Comparison of ENCODE assay signal across 10 mouse cellular contexts in the genomic region with DNA sequence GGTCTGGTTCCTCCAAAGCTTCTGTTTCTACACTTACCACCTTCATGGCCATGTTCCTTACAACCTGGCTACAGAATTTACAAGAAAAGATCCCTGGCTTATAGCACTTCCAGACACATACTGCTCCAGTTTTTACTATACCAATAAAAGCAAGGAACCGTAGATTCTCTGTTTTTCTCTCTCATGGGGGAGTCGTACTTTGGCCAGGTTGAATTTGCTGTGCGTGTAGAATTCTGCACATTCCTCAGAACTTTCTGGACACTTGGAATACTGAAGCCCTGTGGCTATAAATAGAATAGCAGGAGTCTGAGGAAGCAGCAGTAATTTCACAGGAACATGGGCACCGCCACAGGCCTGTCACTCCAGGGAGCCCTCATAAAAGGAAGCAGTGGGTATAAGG.
DNase-seq lines count a peak whose midpoint lies in the region; ATAC-seq and TF ChIP-seq lines count a peak whose summit lies in the region.
"Had no signal": no experiment of that assay in that cellular context is flagged by ENCODE, and none has a peak within 500 bp of the region (broad histone marks: within the 10 kb centered on the region; RNA-seq: fewer than 3 reads in every experiment).

No protein-coding gene starts in this region.

- no peaks in the 10 kb centered on the region for H3K27me3 ChIP-seq in hindbrain, postnatal 0 days (ENCODE audit: insufficient read depth, low read length)
- H3K27me3 ChIP-seq in hindbrain, embryonic 12.5 days: no peaks in the 10 kb centered on the region
- H3K27me3 ChIP-seq in kidney, adult 2 months (replicated peaks; ENCODE audit: control insufficient read depth, insufficient read depth, low read length): no peaks in the 10 kb centered on the region; the same call in 1 of the 2 replicates

- H3K27ac ChIP-seq in hindbrain, postnatal 0 days: no peak overlapping the region
- no peak overlapping the region for H3K27ac ChIP-seq in hindbrain, embryonic 12.5 days
- peak overlapping the region; percentile 61; the same call in 1 of the 2 replicates for H3K27ac ChIP-seq in embryonic fibroblast, embryonic 13.5 days (ENCODE audit: insufficient read depth, low read length)
- peak overlapping the region; percentile 48 for H3K27ac ChIP-seq in kidney, adult 2 months (ENCODE audit: insufficient read depth, low read depth, low read length)

- H3K4me1 ChIP-seq in hindbrain, postnatal 0 days (ENCODE audit: insufficient read depth, low read length): no peaks in the 10 kb centered on the region
- H3K4me1 ChIP-seq in hindbrain, embryonic 12.5 days: no peaks in the 10 kb centered on the region
- H3K4me1 ChIP-seq in embryonic fibroblast, embryonic 13.5 days (ENCODE audit: control insufficient read depth, insufficient read depth, low read length): peaks cover 4% of the 10 kb centered on the region; the same call in 1 of the 2 replicates
- H3K4me1 ChIP-seq in kidney, adult 2 months (ENCODE audit: control insufficient read depth, insufficient read depth, low read length): peaks cover 10% of the 10 kb centered on the region; the same call in 1 of the 2 replicates

- TF ChIP-seq CTCF in hindbrain, postnatal 0 days (IDR thresholded peaks at IDR 0.05; ENCODE audit: low read depth): no peak
- no peak for TF ChIP-seq CTCF in embryonic fibroblast, embryonic 13.5 days (IDR thresholded peaks at IDR 0.05; ENCODE audit: borderline replicate concordance, insufficient read depth, low read length)
- TF ChIP-seq CTCF in kidney, adult 2 months (conservative IDR thresholded peaks at IDR 0.05; ENCODE audit: insufficient read depth, insufficient read length, low read depth, low read length): no peak

- H3K9ac ChIP-seq in hindbrain, postnatal 0 days (replicated peaks; ENCODE audit: low read length): no peak overlapping the region
- H3K9ac ChIP-seq in hindbrain, embryonic 12.5 days: no peak overlapping the region

- H3K4me2 ChIP-seq in hindbrain, postnatal 0 days (ENCODE audit: low read depth, low read length): no peak overlapping the region
- H3K4me2 ChIP-seq in hindbrain, embryonic 12.5 days (replicated peaks): no peak overlapping the region

- no peak overlapping the region for H3K4me3 ChIP-seq in hindbrain, postnatal 0 days (ENCODE audit: low read length)
- no peak overlapping the region for H3K4me3 ChIP-seq in hindbrain, embryonic 12.5 days
- no peak overlapping the region for H3K4me3 ChIP-seq in embryonic fibroblast, embryonic 13.5 days (ENCODE audit: insufficient read depth, low read length)
- no peak overlapping the region for H3K4me3 ChIP-seq in kidney, adult 2 months (ENCODE audit: insufficient read depth, low read depth, low read length)

- no peaks in the 10 kb centered on the region for H3K36me3 ChIP-seq in hindbrain, postnatal 0 days (ENCODE audit: insufficient read depth, low read length)
- H3K36me3 ChIP-seq in hindbrain, embryonic 12.5 days: no peaks in the 10 kb centered on the region
- H3K36me3 ChIP-seq in kidney, adult 2 months (ENCODE audit: control insufficient read depth, insufficient read depth, low read length): no peaks in the 10 kb centered on the region

- TF ChIP-seq POLR2A in embryonic fibroblast, embryonic 13.5 days (IDR thresholded peaks at IDR 0.05; ENCODE audit: low read depth, low read length): no peak
- TF ChIP-seq POLR2A in kidney, adult 2 months (IDR thresholded peaks at IDR 0.05; ENCODE audit: low read depth, low read length): no peak

- DNase-seq in hindbrain, postnatal 0 days (ENCODE audit: low spot score): peak; percentile 19
- peak; percentile 73 for DNase-seq in kidney, adult 2 months
- DNase-seq in mesoderm, embryonic 11.5 days (ENCODE audit: low read depth, low spot score): peak; percentile 47
- DNase-seq in thymus, adult 18-20 months: no peak
- DNase-seq in testis, postnatal 14 days (ENCODE audit: low spot score): no peak
- DNase-seq: cerebellum, adult 8-10 months; lung, adult 18-20 months; thymus, postnatal 14 days had no signal

- no peak for ATAC-seq in hindbrain, postnatal 0 days
- no peak for ATAC-seq in hindbrain, embryonic 12.5 days (ENCODE audit: low FRiP score)

- 47% methylated on average over 4 of the region's 4 CpGs for WGBS in hindbrain, postnatal 0 days
- 63% methylated on average over 4 of the region's 4 CpGs for WGBS in hindbrain, embryonic 12.5 days
- 10% methylated on average over 4 of the region's 4 CpGs for WGBS in kidney, adult 2 months

- no peaks in the 10 kb centered on the region for H3K9me3 ChIP-seq in hindbrain, postnatal 0 days (ENCODE audit: low read length)
- H3K9me3 ChIP-seq in hindbrain, embryonic 12.5 days (replicated peaks): no peaks in the 10 kb centered on the region

Comparison
In these comparisons a context has a peak if more than half of its experiments do, and no peak if none do; other contexts are left out.
1. DNase-seq: peak in hindbrain, postnatal 0 days (single experiment), kidney, adult 2 months (single experiment) and mesoderm, embryonic 11.5 days (single experiment); none in thymus, adult 18-20 months (0 of 2) and testis, postnatal 14 days (single experiment).
2. H3K27ac ChIP-seq: peak in embryonic fibroblast, embryonic 13.5 days (single experiment) and kidney, adult 2 months (single experiment); none in hindbrain, postnatal 0 days (single experiment) and hindbrain, embryonic 12.5 days (single experiment).